Mouse (Mus musculus) Muller cell, postnatal 12 days (primary cell): ENCODE results near the gene Pin1rt1.
A peak's percentile ranks its signal among the peaks of the same experiment; 100 is the strongest.

ENCODE experiments used
- DNase-seq: peaks from one replicate; pipeline ENCODE4 v3.0.0-alpha.2; 2015; ENCODE audit errors: inconsistent ontology term

The Pin1rt1 gene

GRCm38 (mm10) chr2:104716279-104716678 is at the start of gene Pin1rt1:
Pin1rt1 (minus strand) TSS chr2:104716379.
- DNase-seq: no peak

GRCm38 (mm10) chr2:104764018-104764417 is 47.8 kb upstream of the Pin1rt1 start:
- no peak for DNase-seq

- DNase-seq: no peak
These were observed 47.0 kb upstream of the Pin1rt1 start for GRCm38 (mm10) chr2:104763134-104763703.

GRCm38 (mm10) chr2:104750611-104751010 is 34.4 kb upstream of the Pin1rt1 start:
- DNase-seq: no peak

DNA sequence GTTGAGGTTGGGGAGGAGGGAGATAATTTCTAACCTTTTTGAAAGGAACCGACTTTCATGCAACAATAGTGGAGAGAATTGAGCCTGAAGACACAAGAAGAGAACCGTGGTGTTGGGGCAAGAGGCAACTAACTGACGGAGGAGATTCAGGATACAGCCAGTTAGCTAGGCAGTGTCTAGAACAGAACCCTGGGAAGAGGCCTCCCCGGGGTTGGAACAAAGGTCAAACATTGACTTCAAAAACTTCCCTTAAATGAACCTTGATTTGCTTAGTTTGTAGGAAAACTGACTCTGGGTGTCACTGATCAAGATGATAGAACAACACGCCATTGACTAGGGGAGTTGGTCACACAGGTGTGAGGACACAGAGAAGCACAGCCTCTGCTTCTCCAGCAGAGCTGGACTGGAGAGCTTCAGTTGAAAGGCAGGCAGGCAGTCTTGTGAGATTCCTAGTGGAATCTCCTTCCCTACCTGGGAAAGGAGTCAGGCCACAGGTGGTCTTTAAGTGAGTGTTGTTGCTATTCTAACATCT is 32.5 kb upstream of the Pin1rt1 start:
- DNase-seq: no peak

GRCm38 (mm10) chr2:104746251-104746650 is 30.1 kb upstream of the Pin1rt1 start:
- no peak for DNase-seq

- DNase-seq: no peak
These were observed 27.8 kb upstream of the Pin1rt1 start for GRCm38 (mm10) chr2:104743971-104744370.

DNA sequence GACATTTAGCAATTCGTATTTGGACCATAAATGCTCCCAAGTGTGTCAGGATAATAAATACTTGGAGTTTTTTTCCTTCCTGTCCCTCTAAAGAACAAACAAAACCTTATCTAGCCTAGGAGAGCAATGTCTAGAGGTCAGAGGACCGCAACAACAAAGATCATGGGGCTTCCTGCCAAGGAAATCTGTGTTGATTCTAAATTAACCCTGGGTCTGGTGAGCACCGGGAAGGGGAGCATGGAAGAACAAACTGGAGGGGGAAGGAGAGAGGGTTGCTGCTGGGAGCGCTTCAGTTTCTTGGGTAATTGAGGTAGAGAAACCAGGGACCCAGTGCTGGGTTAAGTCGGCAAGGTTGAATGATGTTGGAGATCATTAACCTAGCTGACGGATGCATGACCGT is 27.0 kb upstream of the Pin1rt1 start:
- DNase-seq: no peak

DNA sequence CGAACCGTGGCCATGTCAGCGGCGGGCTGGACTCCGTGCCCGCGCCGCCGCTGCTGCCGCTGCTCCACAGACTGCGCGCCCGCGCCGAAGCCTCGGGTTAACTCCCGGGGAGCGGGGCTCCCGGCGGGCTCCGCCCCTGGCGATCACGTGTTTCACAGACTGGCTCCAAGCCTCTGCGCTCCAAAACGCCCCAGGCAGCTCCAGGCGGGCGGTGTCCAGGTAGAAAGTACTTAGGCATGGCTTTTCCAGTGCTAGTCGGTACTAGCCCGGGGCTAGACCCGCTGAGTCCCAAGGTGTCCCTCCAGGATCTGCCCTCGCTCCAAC is 26.5 kb upstream of the Pin1rt1 start, which contains the start of gene Depdc7:
Gene Depdc7, minus strand, starts transcription at position 138 of the 324 bp plus-strand sequence.
- peak; percentile 85 for DNase-seq

- no peak for DNase-seq
These were observed 25.9 kb upstream of the Pin1rt1 start for GRCm38 (mm10) chr2:104741896-104742740.

DNA sequence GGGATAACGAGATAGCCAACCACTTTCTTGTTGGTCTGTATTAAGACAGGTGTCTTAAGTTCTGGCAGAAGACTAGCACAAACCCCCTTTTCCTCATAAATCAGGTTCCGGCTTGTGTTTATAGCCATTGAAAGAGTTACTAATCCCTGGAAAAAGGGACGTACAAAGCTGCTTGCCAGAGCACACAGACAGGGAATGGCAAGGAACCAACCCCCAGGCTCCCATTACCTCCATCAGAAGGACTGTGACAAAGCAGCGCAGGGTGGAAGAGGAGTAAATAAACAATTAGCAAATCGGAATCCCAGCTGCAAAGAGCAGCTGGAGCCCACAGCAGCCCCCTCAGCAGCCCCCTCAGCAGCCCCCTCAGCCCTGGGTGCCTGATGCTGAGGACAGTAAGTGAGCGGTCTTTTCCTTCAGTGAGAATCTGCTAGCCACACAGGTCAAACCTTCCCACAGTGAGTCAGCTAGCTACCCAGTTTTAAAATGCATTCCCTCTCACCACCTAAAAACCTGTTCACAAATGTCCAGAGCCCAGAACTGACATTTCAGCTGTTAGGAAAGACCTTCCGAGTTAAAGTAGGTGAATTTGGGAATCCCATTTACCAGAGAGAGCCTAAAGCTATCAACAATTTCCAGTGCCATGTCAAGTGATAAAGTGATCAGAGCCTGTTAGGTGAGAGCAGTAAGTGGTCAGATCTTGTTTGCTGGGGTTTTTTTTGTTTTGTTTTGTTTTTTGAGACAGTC is 25.0 kb upstream of the Pin1rt1 start:
- peak; percentile 4 for DNase-seq

GRCm38 (mm10) chr2:104740248-104740949 is 24.2 kb upstream of the Pin1rt1 start:
- no peak for DNase-seq

DNA sequence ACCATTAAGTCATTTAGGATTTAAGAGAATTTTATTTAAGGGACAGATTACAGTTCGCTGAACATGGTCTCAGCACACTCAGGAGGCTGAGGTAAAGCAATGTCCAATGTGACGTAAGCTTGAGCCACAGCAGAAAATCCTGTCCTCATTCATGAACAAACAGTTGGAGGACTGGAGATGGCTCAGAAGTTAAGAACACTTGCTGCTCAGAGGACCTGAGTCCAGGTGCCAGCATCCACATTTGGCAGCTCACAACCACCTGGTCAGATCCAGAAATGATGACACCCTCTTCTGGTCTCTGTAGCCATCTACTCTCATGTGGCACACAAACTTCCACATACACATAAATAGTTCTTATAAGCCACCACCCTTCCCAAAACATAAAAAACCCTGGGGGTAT is 23.5 kb upstream of the Pin1rt1 start:
- DNase-seq: no peak

DNA sequence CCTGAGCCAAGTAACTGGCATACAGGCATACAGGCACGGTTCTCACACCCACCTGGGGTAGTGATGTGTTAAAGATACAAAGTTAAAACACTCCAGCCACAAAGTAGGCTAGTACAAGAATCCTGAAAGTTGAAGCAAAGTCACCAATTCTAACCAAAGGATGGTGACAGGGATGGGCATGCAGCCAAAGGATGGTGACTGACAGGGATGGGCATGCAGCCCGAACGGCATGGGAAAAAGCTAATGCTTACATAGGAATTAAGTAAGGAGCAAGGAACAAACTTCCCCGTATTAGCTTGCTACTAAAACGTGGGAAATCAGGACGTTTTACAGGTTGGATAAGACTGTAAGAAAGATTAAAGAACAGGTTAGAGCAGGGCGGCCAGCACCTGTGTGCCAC is 20.1 kb upstream of the Pin1rt1 start:
- no peak for DNase-seq

DNA sequence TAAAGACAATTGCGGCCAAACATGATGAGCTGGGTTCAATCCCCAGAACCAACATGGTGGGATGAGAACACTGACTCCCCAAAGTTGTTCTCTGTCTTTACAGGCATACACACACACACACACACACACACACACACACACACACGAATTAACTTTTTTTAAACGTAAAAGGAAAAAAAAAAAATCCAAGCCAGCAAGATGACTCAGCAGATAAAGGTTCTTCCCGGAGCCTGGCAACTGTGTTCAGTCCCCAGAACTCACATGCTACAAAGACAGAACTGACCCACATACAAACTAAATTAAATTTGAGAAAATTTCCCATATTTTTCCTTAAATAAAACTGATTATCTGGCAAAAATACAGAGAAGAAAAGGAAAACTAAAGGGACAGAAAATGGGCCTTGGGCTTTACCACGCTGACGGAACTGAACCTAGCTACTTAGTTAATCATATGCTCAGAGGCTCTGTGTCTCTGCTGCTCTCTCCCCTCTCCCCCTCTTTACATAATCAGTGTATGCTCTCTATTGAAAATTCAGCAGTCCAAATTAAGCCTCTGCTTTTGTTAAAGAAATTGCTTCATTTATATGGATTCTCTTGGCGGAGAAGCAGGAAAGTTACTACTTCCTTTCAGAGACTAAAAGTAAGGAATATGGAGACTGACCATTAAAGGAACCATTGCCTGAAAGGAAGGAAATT is 16.5 kb upstream of the Pin1rt1 start:
- no peak for DNase-seq

DNA sequence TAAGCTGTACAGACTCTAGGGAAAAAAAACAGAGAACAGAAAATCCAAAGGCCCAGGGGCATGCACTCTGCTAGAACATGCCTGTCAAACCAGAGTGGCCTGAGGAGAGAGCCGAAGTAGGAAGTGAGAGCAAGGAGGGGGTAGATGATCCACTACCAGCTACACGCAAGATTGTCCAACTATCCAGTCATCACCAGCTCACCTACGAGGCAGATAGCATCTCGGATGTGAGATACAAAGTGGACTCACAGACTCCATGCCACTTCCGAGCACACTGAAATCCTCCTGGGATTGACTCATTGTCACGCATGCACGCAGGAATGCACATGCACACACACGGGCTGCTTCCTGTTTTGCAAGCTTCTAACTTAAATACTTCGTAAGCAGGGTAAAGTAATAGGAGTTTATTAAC is 15.9 kb upstream of the Pin1rt1 start:
- no peak for DNase-seq

- DNase-seq: no peak
These were observed 11.2 kb upstream of the Pin1rt1 start for GRCm38 (mm10) chr2:104727369-104727768.

GRCm38 (mm10) chr2:104722021-104722420 is 5.8 kb upstream of the Pin1rt1 start:
- no peak for DNase-seq

GRCm38 (mm10) chr2:104717827-104718226 is 1.6 kb upstream of the Pin1rt1 start:
- DNase-seq: no peak

DNA sequence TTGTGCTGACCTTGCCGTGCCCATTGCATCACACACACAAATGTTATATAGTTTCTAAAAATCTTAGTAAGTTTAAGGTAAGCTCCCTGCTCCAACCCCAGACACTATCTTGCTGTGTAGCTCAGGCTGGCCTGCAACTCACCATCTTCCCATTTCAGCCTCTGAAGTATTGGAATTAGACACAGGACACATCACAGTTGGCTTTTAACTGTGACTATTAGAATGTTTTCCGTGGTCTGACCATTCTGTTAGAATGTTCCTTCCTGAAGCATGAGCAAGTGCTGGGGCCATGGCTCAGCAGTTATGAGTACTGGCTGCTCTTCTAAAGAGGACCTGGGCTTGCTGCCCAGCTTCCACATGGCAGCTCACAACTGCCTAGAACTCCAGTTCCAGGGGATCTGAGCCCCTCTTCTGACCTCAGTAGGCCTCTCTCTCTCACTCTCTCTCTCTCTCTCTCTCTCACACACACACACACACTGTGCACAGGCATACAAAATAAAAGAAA is 1.1 kb upstream of the Pin1rt1 start:
- no peak for DNase-seq

GRCm38 (mm10) chr2:104714254-104714691 is 1.9 kb downstream of the Pin1rt1 start:
- DNase-seq: no peak
